Mouse (Mus musculus) urinary bladder, postnatal 36 days (tissue): ENCODE results near the gene Gale.

ENCODE experiments used
- DNase-seq, 2 experiments: peaks; one replicate each; pipeline ENCODE4 v3.0.0; 2022; ENCODE audit warnings: low spot score in 2 of 2, mixed read lengths in 1 of 2

Gene Gale

DNA sequence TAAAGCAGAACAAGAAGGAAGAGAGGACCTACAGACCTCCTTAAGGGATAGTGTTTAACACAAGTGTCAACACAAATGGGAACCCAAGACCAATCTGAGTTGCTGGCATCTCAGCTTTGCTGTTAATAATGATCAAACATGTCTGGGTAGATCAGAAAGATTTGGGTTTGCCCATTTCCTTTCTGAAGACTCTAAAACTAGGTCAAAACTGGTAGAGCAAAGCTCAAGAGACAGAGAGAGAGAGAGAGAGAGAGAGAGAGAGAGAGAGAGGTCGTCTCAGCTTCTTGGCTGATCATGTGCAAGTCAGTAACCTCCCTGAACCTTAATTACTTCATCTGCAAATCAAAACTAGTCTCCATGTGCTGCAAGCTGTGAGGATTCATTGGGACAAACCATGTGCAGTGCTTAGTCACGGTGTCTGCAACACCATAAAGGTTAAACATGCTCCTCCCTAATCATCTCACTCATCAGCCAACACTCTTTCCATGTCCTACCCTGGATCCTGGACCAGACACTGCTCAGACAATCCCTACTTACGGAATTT is 52.6 kb downstream of the Gale start:
- no peak for DNase-seq
